In genomic region chr7:25848444-25848812, GRCm38 (mm10) we compare ENCODE assay signal across 9 mouse cellular contexts. TPM values are rescaled to one million over a fixed set of nuclear protein-coding genes. Genes with fewer than 3 reads are reported as not detected.
DNase-seq lines count a peak whose midpoint lies in the region; ATAC-seq and TF ChIP-seq lines count a peak whose summit lies in the region.
"Had no signal": no experiment of that assay in that cellular context is flagged by ENCODE, and none has a peak within 500 bp of the region (broad histone marks: within the 10 kb centered on the region; RNA-seq: fewer than 3 reads in every experiment).

No protein-coding gene starts in this region.

- TF ChIP-seq POLR2A in heart, adult 2 months (IDR thresholded peaks at IDR 0.05; ENCODE audit: insufficient read depth, low read depth, low read length), result no peak
- TF ChIP-seq POLR2A in thymus, adult 2 months (IDR thresholded peaks at IDR 0.05; ENCODE audit: control insufficient read depth, extremely low read depth, insufficient read depth, low read length, poor library complexity), result no peak

- WGBS in heart, adult 2 months, result 21% methylated on average over 11 of the region's 11 CpGs
- 37% methylated on average over 11 of the region's 11 CpGs for WGBS in thymus, adult 2 months
- 21% methylated on average over 11 of the region's 11 CpGs for WGBS in hindbrain, postnatal 0 days
- 22% methylated on average over 11 of the region's 11 CpGs for WGBS in midbrain, embryonic 16.5 days

- H3K27me3 ChIP-seq in heart, adult 2 months (ENCODE audit: control insufficient read depth, insufficient read depth, low read length), result no peaks in the 10 kb centered on the region
- H3K27me3 ChIP-seq in thymus, adult 2 months (ENCODE audit: control insufficient read depth, insufficient read depth, low read length), result no peaks in the 10 kb centered on the region
- no peaks in the 10 kb centered on the region for H3K27me3 ChIP-seq in hindbrain, postnatal 0 days (ENCODE audit: insufficient read depth, low read length)
- H3K27me3 ChIP-seq in midbrain, embryonic 16.5 days (ENCODE audit: control insufficient read depth, insufficient read depth, low read depth, low read length), result no peaks in the 10 kb centered on the region

- H3K4me3 ChIP-seq in heart, adult 2 months, result peak overlapping the region; percentile 63
- H3K4me3 ChIP-seq in thymus, adult 2 months (ENCODE audit: control insufficient read depth, insufficient read depth, low read length), result peak overlapping the region; percentile 52
- peak overlapping the region; percentile 53 for H3K4me3 ChIP-seq in hindbrain, postnatal 0 days (ENCODE audit: low read length)
- H3K4me3 ChIP-seq in midbrain, embryonic 16.5 days (ENCODE audit: low read depth, low read length), result peak overlapping the region; percentile 46

- peak overlapping the region; percentile 65 for H3K27ac ChIP-seq in heart, adult 2 months
- peak overlapping the region; percentile 54; the same call in 1 of the 2 replicates for H3K27ac ChIP-seq in thymus, adult 2 months (ENCODE audit: control insufficient read depth, insufficient read depth, low read length)
- peak overlapping the region; percentile 60; the same call in 1 of the 2 replicates for H3K27ac ChIP-seq in hindbrain, postnatal 0 days
- peak overlapping the region; percentile 0; the same call in 1 of the 2 replicates for H3K27ac ChIP-seq in midbrain, embryonic 16.5 days (ENCODE audit: low read length)

- H3K4me2 ChIP-seq in hindbrain, postnatal 0 days (ENCODE audit: low read depth, low read length), result peak overlapping the region; percentile 67
- H3K4me2 ChIP-seq in midbrain, embryonic 16.5 days (ENCODE audit: low read length), result peak overlapping the region; percentile 48

- no peak for TF ChIP-seq EP300 in heart, adult 2 months (IDR thresholded peaks at IDR 0.05; ENCODE audit: insufficient read depth, low read depth, low read length)

- no peaks in the 10 kb centered on the region for H3K36me3 ChIP-seq in heart, adult 2 months (ENCODE audit: control insufficient read depth, insufficient read depth, low read length)
- H3K36me3 ChIP-seq in thymus, adult 2 months (ENCODE audit: control insufficient read depth, insufficient read depth, low read length), result no peaks in the 10 kb centered on the region
- no peaks in the 10 kb centered on the region for H3K36me3 ChIP-seq in hindbrain, postnatal 0 days (ENCODE audit: insufficient read depth, low read length)
- H3K36me3 ChIP-seq in midbrain, embryonic 16.5 days (ENCODE audit: control insufficient read depth, insufficient read depth, low read length), result no peaks in the 10 kb centered on the region

- TF ChIP-seq CTCF in heart, adult 2 months (IDR thresholded peaks at IDR 0.05), result no peak
- no peak for TF ChIP-seq CTCF in thymus, adult 2 months (IDR thresholded peaks at IDR 0.05; ENCODE audit: borderline replicate concordance, control insufficient read depth, extremely low read depth, insufficient read depth, low read length, poor library complexity)
- TF ChIP-seq CTCF in hindbrain, postnatal 0 days (IDR thresholded peaks at IDR 0.05; ENCODE audit: low read depth), result no peak

- ATAC-seq in hindbrain, postnatal 0 days, result peak; percentile 78
- ATAC-seq in midbrain, embryonic 16.5 days, result peak; percentile 88

- peak overlapping the region; percentile 35 for H3K9ac ChIP-seq in heart, adult 2 months (ENCODE audit: low read depth, low read length)
- H3K9ac ChIP-seq in hindbrain, postnatal 0 days (replicated peaks; ENCODE audit: low read length), result peak overlapping the region; percentile 58
- peak overlapping the region; percentile 55 for H3K9ac ChIP-seq in midbrain, embryonic 16.5 days (ENCODE audit: low read depth, low read length)

- H3K4me1 ChIP-seq in heart, adult 2 months (ENCODE audit: control insufficient read depth, insufficient read depth, low read length), result no peaks in the 10 kb centered on the region
- H3K4me1 ChIP-seq in thymus, adult 2 months (replicated peaks; ENCODE audit: control insufficient read depth, insufficient read depth, low read length), result peaks cover 2% of the 10 kb centered on the region; the same call in 1 of the 2 replicates
- no peaks in the 10 kb centered on the region for H3K4me1 ChIP-seq in hindbrain, postnatal 0 days (ENCODE audit: insufficient read depth, low read length)
- no peaks in the 10 kb centered on the region for H3K4me1 ChIP-seq in midbrain, embryonic 16.5 days (ENCODE audit: control insufficient read depth, insufficient read depth, low read length)

- intact Hi-C loops in heart, adult 2 months (cut with DNase I), result no loop called here

- no peaks in the 10 kb centered on the region for H3K79me2 ChIP-seq in heart, adult 2 months (replicated peaks; ENCODE audit: control insufficient read depth, insufficient read depth, low read length)

- no peak for DNase-seq in heart, adult 2 months
- DNase-seq in heart, adult 8-10 months (ENCODE audit: low spot score), result no peak
- no peak for DNase-seq in thymus, adult 2 months
- no peak for DNase-seq in thymus, postnatal 25 days
- peak; percentile 36 for DNase-seq in hindbrain, postnatal 0 days (ENCODE audit: low spot score)
- DNase-seq in spleen, postnatal 4 days (ENCODE audit: low spot score in 2 of 2), result no peak
- DNase-seq in retina, postnatal 1 day, result no peak

- H3K9me3 ChIP-seq in hindbrain, postnatal 0 days (ENCODE audit: low read length), result no peaks in the 10 kb centered on the region
- H3K9me3 ChIP-seq in midbrain, embryonic 16.5 days (replicated peaks; ENCODE audit: control insufficient read depth, low read length, poor library complexity, severe bottlenecking), result no peaks in the 10 kb centered on the region

RNA-seq across cellular contexts. Expression of gene Cyp2s1, which starts 31.7 kb away (rescaled TPM):
- 1 to 10 TPM; 5.7 to 5.9 TPM for total RNA-seq in heart, adult 2 months (2021)
- 5.4 and 10.1 TPM in 2 replicates for polyA plus RNA-seq in heart, adult 2 months (2012; rRNA removed)
- 10 to 100 TPM in 1 of 4 experiments, 1 to 10 TPM in 3; 4.1 to 11.5 (median 5.2) TPM for total RNA-seq in heart, adult 8-10 months (2022)
- 2.7 and 5.2 TPM in 2 replicates for polyA plus RNA-seq in thymus, adult 2 months (2012; rRNA removed)
- total RNA-seq in hindbrain, postnatal 0 days (2014; rRNA removed), result 3.8 and 4.4 TPM in 2 replicates
- 3.5 and 4.3 TPM in 2 replicates for polyA plus RNA-seq in hindbrain, postnatal 0 days (2015; fragmentation: Nextera tagmentation; extraction: Ambion mirVana)
- 2.8 and 3.2 TPM in 2 replicates for polyA plus RNA-seq in midbrain, embryonic 16.5 days (2015; fragmentation: Nextera tagmentation; extraction: Ambion mirVana)
- total RNA-seq: MEL had no signal

RNA-seq across cellular contexts. Expression of gene Cyp2b10, which starts 49.0 kb away (rescaled TPM):
- 1 to 10 TPM; 1.3 to 3.1 TPM for total RNA-seq in heart, adult 2 months (2021)
- polyA plus RNA-seq in heart, adult 2 months (2012; rRNA removed), result 0.29 and 1.8 TPM in 2 replicates
- total RNA-seq in heart, adult 8-10 months (2022), result 1 to 10 TPM; 4.4 to 7.8 (median 6.2) TPM
- 0.15 and 0.23 TPM in 2 replicates for polyA plus RNA-seq in thymus, adult 2 months (2012; rRNA removed)
- total RNA-seq in hindbrain, postnatal 0 days (2014; rRNA removed), result not detected in 2 replicates
- not detected in 2 replicates for polyA plus RNA-seq in hindbrain, postnatal 0 days (2015; fragmentation: Nextera tagmentation; extraction: Ambion mirVana)
- not detected in 2 replicates for polyA plus RNA-seq in midbrain, embryonic 16.5 days (2015; fragmentation: Nextera tagmentation; extraction: Ambion mirVana)
- total RNA-seq: MEL had no signal

RNA-seq across cellular contexts. Expression of gene Axl, which starts 59.9 kb away (rescaled TPM):
- total RNA-seq in heart, adult 2 months (2021), result 10 to 100 TPM; 75.0 to 82.4 TPM
- polyA plus RNA-seq in heart, adult 2 months (2012; rRNA removed), result 51.8 and 73.7 TPM in 2 replicates
- total RNA-seq in heart, adult 8-10 months (2022), result 10 to 100 TPM; 50.2 to 70.9 (median 65.9) TPM
- 67.0 and 75.0 TPM in 2 replicates for polyA plus RNA-seq in thymus, adult 2 months (2012; rRNA removed)
- total RNA-seq in hindbrain, postnatal 0 days (2014; rRNA removed), result 41.7 and 44.3 TPM in 2 replicates
- polyA plus RNA-seq in hindbrain, postnatal 0 days (2015; fragmentation: Nextera tagmentation; extraction: Ambion mirVana), result 24.5 and 26.8 TPM in 2 replicates
- 14.9 and 17.1 TPM in 2 replicates for polyA plus RNA-seq in midbrain, embryonic 16.5 days (2015; fragmentation: Nextera tagmentation; extraction: Ambion mirVana)

Comparison
In these comparisons a context has a peak if more than half of its experiments do, and no peak if none do; other contexts are left out.
1. H3K27ac ChIP-seq: peak in every context shown above with its lines; median percentile 65 in heart, adult 2 months; 60 in hindbrain, postnatal 0 days; 54 in thymus, adult 2 months; 0 in midbrain, embryonic 16.5 days.